Mouse (Mus musculus) stomach, postnatal 0 days (tissue): ENCODE data around the gene Zfp53.

Experiments
- CTCF ChIP-seq: IDR thresholded peaks from 2 replicates; pipeline ENCODE4 v1.5.1; 2016; ENCODE audit warnings: antibody characterized with exemption, low read depth, mild to moderate bottlenecking, moderate library complexity
- EP300 ChIP-seq: optimal IDR thresholded peaks from 2 replicates; pipeline ENCODE3; 2016; ENCODE audit warnings: antibody characterized with exemption

DNA sequence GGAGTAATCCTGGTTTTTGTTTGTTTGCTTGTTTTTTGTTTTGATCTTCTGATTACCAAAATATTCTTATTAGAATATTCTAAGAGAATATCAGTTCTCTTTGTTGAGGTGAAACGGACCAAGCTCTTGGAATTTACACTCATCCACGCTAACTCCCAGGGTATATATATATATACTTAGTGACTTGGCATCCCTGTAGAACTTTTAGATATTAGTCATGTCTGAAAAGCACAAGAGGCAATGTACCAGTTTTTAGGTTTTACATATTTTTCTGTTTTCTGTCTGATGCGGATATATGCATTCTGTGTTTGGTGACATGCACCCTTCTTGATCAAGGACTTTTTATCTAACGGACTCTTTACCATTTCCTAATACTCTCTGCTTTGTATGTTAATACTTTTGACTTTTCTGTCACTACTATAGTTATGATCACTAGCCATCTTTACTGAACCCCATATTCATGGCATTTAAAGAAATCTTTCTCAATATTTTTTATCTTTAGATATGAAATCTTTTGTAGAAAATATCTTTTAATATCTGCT is 28.4 kb downstream of the Zfp53 start:
- TF ChIP-seq CTCF (no peak), EP300 (no peak)
